Mouse (Mus musculus) lung, adult 2 months (tissue): ENCODE measurements around the gene Casp7.

ENCODE experiments used
- CTCF ChIP-seq: fragments of 200-500 bp; IDR thresholded peaks from 2 replicates; pipeline ENCODE4 v1.5.1; 2011; ENCODE audit warnings: mild to moderate bottlenecking, low read length, control low read depth; ENCODE audit not compliant: insufficient read depth
- POLR2A ChIP-seq: fragments of 200-500 bp; IDR thresholded peaks from 2 replicates; pipeline ENCODE4 v1.6.1; 2011; ENCODE audit warnings: low read depth, mild to moderate bottlenecking, control low read depth, low read length, borderline replicate concordance; ENCODE audit errors: extremely low read depth

- no peak for TF ChIP-seq CTCF
- TF ChIP-seq POLR2A, result no peak
Observed at GRCm38 (mm10) chr19:56373246-56373645, 23.7 kb upstream of the Casp7 start.
